Mouse (Mus musculus) brain, embryonic 14.5 days (tissue): ENCODE measurements at regions not wholly inside any gene's neighbourhood (a gene's known extent, or its start where the extent isn't known, plus 50 kb on each side); places are given as distances from the start of the nearest gene placed in this dataset.

ENCODE experiments used
- DNase-seq: peaks from one replicate; pipeline ENCODE4 v3.0.0-alpha.2; 2011; ENCODE audit warnings: low read depth
- CTCF ChIP-seq: fragments of 200-500 bp; IDR thresholded peaks from 2 replicates; pipeline ENCODE4 v1.5.1; 2012; ENCODE audit warnings: inconsistent platforms, mild to moderate bottlenecking, moderate library complexity, borderline replicate concordance; ENCODE audit not compliant: insufficient read depth, insufficient read length; ENCODE audit errors: extremely low read depth
- POLR2A ChIP-seq: fragments of 200-500 bp; IDR thresholded peaks from 2 replicates; pipeline ENCODE4 v1.6.1; 2012; ENCODE audit warnings: mild to moderate bottlenecking, inconsistent platforms, borderline replicate concordance; ENCODE audit not compliant: poor library complexity, insufficient read depth, insufficient read length, severe bottlenecking; ENCODE audit errors: extremely low read depth

DNA sequence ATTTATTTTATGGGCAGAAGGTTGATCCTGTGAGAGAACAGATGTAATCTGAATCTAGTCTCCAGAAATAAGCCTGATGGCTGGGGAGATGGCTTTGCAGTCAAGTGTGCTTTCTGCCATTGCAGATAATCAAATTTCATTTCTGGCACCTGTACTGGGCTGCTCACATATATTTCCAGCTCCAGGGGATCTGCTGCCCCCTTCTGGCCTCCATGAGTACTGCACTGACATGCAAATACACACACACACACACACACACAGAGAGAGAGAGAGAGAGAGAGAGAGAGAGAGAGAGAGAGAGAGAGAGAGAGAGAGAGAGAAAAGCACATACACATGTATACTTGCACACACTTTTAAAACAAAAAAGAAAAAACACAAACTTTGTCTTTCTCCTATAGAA, 532.1 kb downstream of the Tmem132b start:
- DNase-seq: no peak
- TF ChIP-seq POLR2A (no peak), CTCF (peak; percentile 36; the same call in 1 of the 2 replicates)

DNA sequence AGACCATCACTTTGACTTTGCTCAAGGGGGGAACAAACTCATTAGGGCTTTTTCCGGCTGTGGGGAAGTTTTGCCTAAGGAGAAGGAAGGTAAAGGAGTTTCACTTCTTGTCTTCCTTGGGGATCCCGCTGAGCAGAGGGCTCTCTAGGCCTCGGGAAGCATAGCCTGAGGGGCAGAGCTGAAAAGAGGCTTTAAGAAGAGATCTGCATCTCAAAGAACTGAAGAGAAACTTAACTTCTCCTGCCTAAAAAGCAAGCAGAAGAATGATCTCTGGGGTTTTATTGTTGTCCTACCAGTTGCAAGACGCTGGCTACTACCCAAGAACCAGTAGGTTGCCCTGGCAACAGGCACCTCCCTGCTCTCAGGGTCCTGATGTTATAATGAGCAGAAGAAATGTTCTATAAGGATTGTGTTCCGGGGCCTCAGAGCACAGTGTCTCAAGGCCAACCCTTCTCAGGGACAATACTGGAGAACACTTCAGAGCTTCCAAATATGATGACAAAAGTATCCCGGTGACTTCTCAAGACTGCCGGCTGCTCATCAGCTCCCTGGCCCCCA, 547.8 kb downstream of the Tmem132b start:
- no peak for TF ChIP-seq POLR2A
- DNase-seq: peak; percentile 83

DNA sequence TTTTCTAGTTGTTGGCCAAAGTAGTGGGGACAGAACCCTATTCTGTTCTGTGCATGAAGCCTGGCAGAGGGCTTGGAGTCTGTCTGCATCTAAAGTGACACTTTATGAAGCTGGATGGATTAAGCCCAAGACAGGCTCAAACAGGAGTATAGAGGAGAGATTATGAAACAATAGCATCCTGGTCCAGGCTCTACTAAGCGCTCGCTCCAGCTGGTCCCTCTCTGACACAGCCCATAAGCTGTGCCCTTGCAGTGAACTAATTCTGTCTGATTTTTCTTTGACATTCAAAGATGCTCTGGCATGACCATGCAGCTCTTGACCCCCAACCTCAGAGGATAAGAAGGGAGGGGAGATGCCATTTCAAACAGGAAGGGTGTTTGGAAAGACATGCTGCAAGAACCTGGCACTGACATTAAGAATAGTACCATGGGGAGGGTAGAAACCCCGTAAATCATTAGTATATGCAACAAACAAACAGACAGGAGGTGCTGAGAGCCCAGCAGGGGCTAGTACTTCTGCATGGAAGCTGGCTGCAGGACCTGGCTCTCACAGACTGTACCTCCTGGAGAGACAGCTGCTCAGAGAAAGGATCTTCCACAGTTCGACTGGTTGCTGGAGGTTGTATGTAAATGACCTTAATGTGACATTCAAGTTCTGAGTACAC, 556.8 kb downstream of the Tmem132b start:
- peak; percentile 53 for DNase-seq
- no peak for TF ChIP-seq CTCF
- TF ChIP-seq POLR2A: no peak

DNA sequence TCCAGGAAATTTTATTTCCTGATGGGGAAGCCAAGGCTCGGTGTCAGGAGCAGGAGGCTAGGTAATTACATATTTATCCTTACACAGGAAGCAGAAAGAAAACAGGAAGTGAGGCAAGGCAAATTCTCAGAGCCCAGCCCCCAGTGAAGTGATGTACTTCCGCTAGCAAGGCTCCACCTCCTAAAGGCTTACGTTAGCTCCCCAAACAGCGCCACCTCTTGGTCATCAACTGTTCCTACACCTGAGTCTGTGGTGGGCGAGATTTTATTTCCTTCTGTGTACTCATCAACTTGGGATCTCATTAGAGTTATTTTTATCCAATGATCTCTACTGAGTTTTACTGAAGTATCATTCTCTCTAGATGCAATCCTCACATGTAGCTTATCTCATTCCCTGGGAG, 561.6 kb downstream of the Tmem132b start:
- no peak for DNase-seq
- no peak for TF ChIP-seq POLR2A
- TF ChIP-seq CTCF: peak; percentile 36; the same call in 1 of the 2 replicates

DNA sequence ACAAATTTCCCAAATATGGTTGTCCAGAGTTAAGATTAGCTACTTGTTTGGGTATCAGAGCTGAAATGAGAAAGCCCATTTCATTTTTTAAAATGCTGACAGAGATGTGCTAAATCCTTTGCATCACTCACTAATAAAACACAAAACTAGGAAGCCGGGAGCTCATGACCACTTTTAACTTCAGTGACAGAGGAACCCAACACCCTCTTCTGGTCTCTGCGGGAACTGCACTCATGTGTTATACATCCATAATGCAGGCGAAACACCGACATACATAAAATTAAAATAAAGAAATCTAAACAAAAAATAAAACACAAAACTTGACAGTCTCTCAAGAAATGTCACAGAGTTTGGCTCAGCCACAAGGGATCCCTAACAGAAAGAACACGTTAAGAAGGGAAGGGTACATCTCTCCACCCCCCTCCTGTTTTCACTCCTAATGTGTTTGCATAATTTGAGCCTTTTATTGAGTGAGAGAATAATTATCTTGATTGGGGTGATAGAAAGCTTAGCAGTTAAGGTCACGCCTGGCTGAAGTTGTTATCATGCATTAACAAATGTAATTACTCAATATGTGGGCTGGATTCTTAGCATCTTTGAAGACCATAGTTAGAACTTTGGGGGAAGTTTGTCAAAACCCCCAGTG, 565.2 kb downstream of the Tmem132b start:
- DNase-seq: peak; percentile 71
- TF ChIP-seq CTCF: peak; percentile 45; the same call in 1 of the 2 replicates
- TF ChIP-seq POLR2A: no peak

DNA sequence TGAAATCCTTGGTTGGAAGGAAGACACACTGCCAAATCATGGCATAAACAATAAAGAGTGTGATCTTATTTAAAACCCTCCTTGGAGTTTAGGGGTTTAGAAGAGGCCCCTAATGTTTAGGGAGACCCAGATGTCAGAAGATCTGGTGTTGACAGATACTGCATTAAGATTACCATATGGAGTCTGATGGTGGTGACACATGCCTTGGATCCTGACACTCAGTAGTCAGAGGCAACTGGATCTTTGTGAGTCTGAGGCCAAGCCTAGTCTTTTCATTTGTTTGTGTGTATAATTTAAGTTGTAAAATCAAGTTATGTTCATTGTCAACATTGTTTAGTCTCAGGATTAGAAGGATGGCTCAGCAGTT, 565.7 kb downstream of the Tmem132b start:
- TF ChIP-seq POLR2A (no peak), CTCF (no peak)
- peak; percentile 73 for DNase-seq

DNA sequence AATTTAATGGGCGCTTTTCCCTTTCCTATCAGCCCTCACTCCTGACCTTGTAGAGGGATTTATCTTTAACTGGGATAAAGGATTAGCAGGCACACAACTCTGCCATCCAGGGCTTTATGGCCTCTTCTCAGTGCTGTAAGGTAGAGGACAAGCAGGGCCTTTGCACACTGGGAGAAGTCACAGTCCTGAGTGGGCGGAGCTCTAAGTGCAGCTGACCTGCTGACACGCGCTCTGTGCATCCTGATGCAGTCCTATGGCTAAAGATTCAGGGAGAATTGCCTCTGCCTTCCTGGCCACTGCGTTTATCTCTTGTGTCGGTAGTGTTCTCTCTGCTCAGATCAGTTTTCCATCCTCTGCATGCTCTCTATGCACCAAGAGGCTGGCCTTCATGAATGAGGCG, 566.9 kb downstream of the Tmem132b start:
- no peak for TF ChIP-seq POLR2A
- TF ChIP-seq CTCF: no peak
- no peak for DNase-seq

DNA sequence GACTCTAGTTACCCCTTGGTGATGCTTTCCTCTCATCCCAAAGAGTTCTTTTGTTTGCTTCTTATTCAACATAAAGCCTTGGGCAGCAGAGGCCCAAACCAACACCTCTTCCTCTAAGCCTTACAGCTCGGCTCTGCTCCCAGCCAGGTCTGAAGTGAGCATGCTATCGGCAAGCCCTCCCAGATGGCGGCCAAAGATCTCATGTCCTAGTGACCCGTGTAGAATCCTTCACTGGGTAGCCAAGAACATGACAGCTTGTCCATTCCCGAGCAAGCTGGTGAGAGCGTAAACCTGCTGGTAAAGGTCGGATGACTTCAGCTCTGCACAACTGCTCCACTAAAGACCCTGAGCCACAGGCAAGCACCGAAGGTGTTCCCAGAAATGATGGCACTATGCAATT, 568.4 kb downstream of the Tmem132b start:
- TF ChIP-seq POLR2A: no peak
- no peak for TF ChIP-seq CTCF
- no peak for DNase-seq

DNA sequence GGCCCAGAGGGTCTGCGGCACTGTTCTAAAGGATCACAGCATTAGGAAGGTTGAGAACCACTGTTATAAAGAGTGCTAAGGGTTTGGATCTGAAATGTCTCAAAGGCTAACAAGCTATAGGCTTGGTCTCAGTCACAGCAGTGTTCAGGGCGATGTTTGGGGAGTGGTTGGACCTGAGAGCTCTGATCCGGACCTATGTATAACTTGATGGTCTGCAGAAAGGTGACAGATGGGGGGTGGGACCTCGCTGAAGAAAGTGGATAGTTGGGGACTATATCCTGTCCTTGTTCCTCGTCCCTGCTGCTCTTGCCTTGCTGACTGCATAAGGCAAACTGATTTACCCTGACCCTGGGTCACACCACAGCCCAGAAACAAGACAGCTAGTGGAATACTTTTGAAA, 572.9 kb downstream of the Tmem132b start:
- no peak for TF ChIP-seq POLR2A
- no peak for TF ChIP-seq CTCF
- no peak for DNase-seq

DNA sequence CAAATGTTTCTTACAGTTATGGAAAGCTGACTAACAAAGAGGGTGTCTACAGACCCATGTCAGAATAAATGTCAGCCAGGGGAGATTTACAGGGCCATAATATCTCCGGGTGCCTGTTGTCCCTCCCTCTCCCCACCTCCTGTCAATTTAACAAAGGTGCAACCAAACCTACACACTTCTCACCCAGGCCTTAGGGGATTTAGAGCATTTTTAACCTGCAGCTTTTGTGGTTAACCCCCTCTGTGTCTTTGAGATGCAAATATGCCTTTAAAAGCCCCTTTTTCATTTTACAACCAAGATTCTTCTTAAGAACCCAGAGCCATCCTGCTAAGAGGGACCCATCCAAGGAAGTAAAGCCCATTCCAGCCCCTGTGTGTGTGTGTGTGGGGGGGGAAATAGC, 573.3 kb downstream of the Tmem132b start:
- TF ChIP-seq POLR2A: no peak
- DNase-seq: no peak

DNA sequence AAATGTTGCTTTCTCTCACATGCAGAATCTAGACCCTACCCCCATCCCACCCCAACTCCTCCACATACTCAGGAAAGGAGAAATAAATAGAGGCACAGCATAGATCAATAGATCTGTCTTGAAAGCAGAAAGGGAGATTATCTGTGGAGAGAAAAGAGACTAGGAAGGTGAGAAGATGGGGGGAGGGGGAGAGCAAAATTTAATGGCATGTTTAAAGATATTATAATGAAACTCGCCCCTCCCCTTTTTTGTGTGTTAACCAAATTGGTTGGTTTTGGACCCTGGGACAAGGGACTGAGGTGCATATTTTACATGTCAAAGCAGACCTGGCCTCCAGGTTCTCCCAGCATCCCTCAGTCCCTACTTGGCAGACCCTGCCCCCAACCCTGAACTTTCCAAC, 573.9 kb downstream of the Tmem132b start:
- TF ChIP-seq CTCF: no peak
- TF ChIP-seq POLR2A: no peak

DNA sequence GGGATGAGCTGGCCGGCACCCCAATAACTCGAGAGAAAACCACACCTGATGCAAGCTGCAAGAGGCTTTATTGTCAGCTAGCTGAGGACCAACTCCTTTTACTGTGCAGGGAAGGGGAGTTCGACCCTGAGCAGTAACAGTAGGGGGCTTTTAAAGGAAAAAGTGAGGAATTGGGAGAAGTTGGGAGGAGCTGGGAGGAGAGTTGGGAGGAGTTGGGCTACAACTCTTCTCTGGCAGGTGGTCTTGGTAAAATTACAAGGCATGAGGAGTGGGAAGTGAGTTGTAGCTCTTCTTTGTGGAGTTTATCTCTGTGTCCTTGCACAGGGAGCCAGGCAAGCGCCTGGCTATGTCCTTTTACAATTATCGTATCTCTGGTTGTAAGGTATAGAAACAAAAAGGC, 575.4 kb downstream of the Tmem132b start:
- TF ChIP-seq POLR2A (no peak), CTCF (no peak)
- no peak for DNase-seq

More for the DNA sequence above, 573.9 kb downstream of the Tmem132b start:
- no peak for DNase-seq
